Mouse (Mus musculus) ZHBTc4 (cell line): Measurements from ENCODE around the gene Plcd3.

Experiments
- DNase-seq: peaks from one replicate; pipeline ENCODE4 v3.0.0-alpha.2; 2011; ENCODE audit warnings: low read depth, low spot score

Plcd3 gene

DNA sequence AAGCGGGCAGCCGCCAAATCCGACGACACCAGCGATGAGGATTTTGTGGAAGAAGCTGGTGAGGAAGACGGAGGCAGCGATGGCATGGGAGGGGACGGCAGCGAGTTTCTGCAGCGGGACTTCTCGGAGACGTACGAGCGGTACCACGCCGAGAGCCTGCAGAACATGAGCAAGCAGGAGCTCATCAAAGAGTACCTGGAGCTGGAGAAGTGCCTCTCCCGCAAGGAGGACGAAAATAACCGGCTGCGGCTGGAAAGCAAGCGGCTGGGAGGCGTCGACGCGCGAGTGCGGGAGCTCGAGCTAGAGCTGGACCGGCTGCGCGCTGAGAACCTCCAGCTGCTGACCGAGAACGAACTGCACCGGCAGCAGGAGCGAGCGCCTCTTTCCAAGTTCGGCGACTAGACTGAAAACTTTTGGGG, 16.1 kb upstream of the Plcd3 start:
- peak; percentile 42 for DNase-seq

DNA sequence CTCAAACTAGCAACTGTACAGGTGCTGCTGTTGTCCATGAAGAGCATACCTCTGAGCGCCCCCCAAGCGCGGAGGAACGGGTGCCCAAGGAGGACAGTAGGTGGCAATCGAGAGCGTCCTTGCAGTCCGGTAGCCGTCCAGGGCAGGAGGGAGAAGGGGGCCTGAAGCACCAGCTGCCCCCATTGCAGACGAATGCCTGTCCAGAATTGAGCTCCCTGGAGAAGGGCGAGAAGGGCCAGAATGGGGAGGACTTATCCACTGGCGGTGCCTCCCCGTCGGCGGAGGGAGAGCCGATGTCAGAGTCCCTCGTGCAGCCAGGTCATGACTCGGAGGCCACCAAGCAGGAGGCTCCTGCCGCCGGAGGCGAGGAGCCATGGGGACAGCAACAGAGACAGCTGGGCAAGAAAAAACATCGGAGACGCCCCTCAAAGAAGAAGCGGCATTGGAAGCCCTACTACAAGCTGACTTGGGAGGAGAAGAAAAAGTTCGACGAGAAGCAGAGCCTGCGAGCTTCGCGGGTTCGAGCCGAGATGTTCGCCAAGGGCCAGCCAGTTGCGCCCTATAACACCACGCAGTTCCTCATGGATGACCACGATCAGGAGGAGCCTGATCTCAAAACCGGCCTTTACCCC, 15.6 kb upstream of the Plcd3 start:
- peak; percentile 50 for DNase-seq

DNA sequence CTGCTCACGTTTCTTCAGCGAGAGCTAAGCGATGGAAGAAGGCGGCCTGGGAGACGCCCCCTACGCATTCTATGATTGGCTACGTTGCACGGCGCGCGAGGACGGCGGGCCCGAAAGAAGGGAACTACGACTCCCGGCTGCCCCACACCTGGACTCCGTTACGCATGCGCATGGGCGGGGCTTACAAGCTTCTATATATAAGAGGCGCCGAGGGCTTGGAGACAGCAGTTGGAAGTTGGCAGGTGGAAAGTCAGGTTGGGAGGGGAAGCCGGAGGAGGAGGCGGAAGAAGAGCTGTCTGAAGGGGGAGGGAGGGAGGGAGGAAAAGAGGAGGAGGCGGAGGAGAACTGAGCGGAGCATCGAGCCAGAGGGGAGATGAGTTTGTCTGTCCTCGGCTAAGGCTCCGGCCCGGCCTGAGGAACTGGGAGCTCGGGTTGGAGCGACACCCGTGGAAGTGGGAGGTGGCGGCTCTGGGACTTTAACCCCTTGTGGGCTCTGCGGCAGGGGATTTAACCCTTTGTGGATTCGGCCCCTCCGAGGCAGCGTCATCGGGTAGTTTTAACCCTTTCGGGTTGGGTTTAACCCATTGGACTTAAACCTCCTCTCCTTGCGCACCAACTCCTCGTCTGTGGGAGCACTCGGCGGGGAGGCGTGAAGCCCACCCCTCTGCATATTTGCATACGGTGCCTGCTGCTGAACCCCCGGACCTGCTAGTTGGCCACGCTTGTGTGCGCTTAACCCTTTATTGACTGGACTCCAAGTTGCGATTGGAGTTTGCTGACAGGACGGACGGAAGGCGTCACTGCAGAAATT, 14.8 kb upstream of the Plcd3 start, which contains the start of gene Hexim1:
Gene Hexim1, plus strand, starts transcription at position 224 of the 811 bp plus-strand sequence.
- peak; percentile 100 for DNase-seq

DNA sequence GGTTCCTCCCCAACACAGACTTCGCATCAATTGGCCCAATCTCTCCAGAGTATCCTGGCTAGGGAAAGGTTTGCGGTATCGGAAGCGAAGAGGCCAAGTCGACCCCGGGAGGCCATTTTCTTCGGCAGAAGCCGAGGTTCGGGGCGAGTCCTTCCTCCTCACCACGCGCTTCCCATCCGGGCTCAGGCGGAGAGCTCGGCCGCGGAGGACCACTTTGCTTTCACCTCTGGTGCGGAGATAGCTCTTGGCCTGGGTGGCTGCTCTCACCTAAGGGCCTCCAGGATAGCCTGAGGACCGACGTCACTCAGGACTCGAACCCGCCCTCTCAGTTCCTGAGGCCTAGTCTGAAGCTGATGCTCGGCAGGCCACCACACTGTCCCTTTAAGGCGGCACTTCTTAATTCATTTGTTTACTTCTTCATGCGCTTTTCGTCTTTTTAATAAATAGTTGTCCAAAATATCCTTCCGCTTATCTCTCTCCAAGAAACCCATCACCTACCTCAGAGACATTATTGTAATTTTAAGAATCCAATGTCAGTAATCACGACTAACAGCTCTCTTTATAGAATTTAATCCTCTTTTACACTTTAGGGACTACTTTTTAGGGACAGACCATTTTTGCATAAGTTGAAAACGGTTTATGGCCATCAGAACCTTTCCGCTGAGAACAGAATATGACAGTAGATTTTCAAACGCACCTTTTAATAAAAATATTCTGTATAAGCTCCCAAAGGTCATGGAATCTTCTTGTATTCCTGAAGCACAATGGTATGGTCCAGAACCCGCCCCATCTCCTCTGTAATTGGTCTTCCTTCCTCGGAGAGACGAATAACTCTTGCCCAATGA, 13.9 kb upstream of the Plcd3 start:
- DNase-seq, result peak; percentile 94

DNA sequence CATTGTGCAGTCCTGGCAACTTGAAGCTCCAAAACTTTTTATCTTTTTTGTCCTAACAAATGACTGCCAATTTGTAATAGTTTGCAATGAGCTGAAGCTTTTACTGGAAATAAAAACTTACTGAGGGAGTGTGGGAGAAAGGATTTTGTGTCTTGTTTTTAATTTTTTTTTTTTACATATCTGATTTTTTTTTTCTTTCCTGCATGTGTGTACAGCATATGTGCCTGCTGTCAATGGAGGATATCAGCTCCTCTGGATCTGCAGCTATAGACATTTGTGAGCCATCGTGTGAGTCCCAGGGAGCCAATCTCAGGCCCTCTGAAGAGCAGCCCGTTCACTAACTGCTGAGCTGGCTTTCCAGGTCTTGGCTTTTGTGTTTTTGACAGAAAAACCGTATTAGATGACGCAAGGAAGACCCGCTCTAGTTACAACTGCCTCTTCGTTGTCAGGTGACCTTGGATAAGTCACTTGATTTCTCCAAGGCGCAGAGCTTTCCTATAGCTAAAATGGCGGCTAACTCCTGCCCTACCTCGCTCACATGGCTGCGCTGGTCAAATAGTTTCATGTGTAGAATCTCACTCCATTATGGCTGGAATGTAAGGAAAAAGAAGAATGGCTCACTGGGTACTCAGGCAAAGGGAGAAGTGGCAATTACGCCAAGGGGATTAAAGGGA, 12.9 kb upstream of the Plcd3 start:
- peak; percentile 85 for DNase-seq

DNA sequence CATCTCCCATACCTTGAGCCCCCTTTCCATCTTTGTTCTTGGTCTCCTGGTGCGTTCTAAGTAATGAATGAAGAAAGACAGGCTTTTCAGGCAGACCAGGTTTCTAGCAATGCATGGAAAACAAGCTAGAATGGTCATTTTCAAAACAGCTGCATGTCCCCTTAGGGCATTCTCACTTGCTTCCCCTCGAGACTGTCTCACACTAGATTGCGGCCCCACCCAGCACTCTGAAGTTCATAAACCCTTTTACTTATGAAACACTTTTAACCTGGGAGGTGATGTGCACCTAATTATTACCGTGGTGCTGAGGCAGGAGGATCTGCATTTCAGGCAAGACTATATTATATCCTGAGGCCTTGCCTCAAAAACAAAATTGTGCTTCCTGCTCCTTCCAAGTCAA, 12.3 kb upstream of the Plcd3 start:
- DNase-seq, result peak; percentile 12

DNA sequence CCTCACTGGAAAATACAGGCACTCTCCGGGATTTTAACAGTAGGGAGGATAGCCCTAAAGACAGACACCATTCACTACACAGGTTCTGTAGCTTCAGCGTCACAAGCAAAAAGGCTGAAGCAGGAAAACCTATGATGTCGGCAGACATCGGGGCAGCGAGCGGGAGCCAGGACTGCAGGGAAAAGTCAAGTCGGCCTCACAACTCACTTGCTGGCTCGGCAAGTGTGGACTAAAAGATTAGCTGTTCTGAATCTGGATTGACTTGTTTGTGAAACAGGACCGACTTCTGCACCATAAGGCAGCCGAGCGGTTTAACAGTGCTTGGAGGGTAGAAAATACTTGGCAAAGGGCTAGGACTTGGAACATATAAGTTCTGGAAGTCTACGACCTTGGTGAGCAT, 11.5 kb upstream of the Plcd3 start:
- peak; percentile 28 for DNase-seq

DNA sequence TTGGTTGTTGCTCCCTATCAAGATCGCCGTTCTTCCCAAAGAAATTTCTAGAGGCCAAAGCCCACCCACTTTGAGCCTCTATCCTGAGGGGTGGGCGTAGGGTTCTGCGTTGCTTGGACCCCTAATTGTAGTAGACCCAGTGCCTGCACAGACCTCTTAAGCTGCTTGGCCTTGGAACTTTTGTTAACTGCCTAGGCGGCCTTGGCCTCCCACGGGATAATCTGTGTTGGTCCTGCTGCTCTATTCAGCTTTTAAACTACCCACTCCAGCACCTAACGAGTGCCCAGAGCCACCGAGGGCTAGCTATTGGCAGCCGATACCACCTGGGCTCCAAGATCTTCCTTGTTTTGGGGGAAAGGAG, 11.1 kb upstream of the Plcd3 start:
- DNase-seq, result peak; percentile 68

DNA sequence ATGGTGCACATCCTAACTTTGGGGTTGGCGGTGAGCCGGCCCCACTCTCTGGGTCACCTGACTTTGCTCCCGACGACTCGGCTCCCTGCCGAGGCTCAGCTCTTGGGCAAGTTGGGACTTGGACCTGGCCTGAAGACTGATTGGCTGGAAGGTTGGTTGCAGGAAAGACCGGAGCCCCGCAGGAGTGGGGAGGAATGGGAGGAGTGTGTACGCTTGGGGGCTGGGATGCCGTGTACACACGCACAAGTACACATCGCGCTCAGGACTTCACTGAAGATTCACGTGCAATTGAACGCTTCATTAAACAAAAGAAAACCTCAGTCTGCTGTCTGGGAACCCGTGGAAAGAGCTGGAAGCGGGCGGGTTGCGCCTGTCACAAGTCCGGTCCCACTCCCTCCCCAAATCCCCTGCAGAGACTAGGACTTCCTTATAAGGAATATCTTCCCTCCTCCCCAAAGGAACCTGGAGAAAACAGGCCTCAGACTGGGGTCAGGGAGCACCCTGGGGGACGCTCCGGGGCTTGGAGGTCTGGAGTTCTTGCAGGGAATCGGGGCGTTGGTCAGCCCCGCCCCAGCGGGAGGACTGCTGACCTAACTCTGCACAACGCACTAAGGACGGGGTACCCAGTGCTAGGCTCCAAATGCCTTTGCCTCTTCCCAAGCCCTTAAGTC, 10.6 kb upstream of the Plcd3 start:
- peak; percentile 92 for DNase-seq

DNA sequence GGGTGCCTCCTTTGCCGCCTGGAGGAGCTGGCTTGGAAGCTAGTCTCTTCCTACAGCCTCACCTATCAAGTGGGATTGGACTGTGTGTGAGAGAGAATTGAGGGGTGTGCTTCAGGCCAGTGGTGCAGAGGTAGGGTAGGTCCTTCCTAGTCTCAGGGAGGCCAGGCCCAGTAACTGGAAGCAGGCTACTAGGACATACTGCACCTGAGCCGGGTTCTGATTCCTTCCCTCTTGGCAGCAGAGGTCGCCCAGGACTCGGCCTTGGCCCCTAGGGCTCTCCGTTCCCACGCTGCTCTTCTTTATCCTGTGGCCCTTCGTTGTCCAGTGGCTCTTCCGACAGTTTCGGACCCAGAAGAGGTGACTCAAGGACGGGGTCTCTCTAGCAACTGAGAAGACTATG, 9.8 kb upstream of the Plcd3 start:
- peak; percentile 12 for DNase-seq

DNA sequence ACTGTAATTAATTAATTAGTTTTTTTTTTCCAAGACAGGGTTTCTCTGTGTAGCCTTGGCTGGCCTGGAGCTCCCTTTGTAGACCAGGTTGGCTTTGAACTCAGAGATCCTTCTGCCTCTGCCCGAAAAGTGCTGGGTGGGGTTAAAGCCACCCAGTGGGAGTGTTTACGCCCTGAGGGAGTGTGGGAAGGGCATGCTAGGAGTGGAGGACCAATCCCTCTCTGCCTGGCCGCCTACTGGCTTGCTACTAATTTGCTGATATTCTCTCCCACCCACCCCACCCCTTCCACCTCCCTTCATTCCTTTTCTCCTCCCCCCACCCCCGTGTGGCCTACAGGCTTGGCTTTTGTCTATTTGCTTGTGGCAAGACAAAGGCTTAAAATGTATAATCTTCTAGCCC, 4.9 kb upstream of the Plcd3 start:
- peak; percentile 91 for DNase-seq

DNA sequence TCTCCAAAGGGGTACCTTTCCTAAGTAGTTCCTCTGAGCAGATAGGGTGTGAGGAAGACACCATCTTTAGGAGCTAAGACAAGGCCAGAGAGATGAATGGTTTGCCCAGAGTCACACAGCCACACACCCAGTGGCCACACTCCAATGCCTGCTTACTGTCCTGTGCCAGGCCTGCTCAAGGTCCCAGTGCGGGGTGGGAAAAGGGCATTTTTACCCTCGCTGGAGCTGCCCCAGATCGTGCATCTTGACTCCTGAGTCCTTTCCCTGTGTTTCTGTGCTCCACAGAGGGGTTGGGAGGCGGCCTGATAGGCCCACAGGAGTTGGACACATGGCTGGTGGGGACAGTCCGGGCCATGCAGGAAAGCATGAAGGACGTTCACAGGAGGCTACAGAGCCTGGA, 4.4 kb upstream of the Plcd3 start:
- no peak for DNase-seq

DNA sequence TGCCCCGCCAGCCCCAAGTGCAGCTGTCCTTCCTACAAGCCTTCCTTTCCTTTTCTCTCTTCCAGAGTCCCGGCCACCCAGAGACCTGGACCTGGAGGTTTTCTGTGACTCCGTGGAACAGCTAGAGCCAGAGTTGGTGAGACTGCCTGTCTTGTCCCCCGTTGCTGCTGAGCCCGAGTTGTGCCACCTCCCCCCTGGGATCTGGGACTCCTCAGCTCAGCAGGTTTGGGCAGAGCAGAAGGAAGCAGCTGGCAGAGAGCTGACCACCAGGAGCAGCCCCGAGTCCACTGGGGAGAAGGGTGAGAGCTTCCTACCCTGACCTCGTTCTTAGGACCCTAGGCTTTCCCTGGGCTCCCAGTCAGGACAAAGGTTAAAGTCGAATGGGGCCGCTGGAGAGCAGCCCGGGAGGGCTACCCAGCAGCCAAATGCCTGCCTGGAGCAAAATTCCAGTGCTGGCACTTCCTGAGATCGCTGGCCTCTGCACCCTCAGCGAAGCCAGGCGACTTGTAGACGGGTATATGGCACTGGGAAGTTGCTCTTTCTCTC, 3.8 kb upstream of the Plcd3 start:
- DNase-seq, result no peak

DNA sequence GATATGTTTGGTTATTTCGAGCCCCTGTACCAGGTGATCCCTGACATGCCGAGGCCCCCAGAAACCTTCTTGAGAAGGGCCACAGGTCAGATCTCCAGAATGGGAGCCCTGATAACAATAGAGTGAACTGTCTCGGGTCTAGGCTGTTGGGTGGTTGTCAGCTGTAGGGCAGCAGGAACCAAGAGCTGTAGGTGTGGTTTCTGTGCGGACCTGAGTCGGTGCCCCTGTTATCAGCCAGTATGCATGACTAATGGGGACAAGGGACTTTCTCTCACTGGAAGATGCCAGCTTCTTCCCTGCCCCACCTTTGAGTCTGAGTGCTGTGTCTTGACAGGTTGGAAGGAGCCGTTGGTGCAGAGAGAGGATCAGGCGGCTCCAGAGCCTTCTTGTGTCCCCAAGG, 3.0 kb upstream of the Plcd3 start:
- no peak for DNase-seq

DNA sequence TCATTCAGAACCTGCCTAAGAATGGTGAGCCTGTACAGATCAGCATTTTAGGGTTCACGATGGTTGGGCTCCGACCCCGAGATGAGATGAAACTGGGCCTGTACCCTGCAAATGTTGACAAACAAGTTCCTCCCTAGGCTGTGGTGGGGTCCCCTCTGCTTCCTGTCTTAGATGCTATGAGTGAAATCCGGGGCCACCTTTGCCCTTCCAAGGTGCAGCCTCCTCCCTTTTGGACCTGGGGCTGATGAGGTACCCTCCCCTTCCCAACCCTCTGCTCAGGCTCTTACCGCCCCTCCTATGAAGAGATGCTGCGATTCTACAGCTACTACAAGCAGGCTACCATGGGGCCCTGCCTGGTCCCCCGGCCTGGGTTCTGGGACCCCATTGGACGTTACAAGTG, 2.2 kb upstream of the Plcd3 start:
- no peak for DNase-seq

DNA sequence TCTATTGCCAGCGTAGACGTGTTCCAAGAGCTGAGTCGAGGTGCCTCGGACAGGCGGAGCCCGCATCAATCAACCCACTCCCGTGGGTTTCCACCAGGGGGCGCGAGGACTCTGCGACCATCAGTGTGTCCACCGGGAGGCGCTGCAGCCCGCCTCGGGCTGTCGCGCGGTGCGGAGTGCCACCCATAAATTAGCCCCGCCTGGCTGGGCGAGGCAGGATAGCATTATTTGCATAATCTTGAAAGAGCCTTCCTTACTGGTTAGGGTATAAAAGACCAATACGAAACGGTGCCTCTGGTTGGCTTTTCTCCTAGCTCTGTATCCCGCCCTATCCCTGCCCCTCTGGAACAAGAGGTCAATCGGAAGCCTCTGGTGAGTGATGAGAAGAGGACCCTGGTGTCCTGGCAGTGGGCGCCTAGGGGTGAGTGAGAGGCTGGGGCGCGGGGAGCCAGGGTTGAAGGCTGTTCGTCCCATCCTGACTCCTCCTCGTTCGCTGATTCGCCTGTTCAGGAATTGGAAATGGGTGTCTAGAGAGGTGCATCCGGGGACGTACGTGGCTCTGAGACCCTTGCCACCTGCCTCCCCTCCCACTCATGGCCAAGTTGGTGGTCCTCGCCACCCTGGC, 1.4 kb upstream of the Plcd3 start:
- peak; percentile 99 for DNase-seq

DNA sequence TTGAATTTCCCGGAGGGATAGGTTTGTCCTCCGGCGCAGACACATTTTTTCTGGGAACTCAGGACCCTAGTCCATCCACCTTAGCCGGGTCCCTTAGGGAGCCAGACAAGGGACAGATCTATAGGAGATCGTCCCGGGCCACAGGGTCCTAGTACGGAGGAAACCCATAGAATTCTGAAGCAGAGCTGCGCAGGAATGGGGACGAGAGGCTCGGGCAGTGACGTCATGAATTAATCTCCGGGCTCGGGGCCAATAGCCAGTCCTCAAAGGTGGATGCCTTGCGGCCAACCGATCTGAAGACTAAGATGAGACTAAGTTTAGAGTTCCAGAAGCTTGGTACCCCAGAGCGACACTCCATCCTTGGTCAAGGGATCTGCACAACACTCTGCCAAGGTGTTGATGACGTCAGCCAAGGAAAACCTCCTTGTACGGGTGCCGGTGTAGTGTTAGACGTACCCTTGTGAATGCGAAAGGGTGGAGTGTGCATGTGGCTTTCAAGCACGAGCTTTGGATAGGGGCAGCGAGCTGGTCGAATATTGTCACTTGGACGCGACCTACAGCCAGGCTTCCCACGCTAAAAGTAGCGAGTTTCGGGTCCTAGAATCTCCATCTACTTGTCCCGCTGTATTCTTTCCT, 526 bp upstream of the Plcd3 start:
- peak; percentile 49 for DNase-seq

DNA sequence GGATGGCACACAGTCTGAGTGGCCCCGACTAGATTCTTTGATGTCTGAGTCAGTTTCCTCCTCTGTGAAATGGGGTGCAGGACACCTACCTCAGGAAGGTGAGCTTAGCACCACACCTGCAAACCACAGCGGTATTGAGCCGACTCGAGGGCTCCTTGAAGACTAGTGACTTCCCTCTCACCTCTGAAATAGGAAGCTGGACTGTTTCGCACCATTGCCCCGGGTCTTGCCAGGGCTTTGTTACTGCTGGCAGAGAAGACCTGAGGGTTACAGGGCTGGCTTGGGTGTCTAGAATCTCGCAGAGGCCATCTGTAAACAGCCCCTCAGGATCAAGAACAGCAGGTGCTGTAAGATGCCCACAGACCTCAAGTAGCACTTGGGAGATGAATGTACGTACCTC, 1.1 kb downstream of the Plcd3 start:
- DNase-seq, result no peak

DNA sequence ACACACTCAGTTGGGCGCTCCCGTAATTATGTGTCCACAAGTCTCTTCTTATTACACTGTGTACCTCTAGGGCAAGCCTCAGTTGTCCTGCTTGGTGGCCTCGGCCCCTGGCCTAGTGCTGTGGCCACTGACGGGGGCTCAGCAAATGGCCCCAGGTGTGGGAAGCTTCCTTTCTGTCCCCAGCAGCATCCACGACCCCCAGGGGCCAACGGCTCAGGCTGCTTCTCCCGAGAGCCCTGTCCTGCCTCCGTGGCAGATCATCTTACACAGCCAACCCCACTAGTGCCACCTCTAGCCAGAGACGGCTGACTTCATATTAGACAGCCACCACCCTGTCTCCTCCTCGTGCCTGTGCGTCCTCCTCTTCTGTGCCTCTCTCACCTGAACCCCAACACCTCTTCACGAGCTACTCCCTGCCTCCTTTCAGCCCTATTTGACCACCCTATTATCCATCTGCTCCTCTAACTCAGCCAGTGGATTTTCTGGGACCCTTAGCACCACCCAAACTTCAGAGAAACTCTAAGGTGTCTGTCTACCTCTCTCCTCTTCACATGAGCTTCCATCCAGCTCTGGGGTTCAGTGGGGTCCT, 2.0 kb downstream of the Plcd3 start:
- DNase-seq, result no peak
